Mouse (Mus musculus): ENCODE measurements around the gene Ccnb1ip1.
A peak's percentile ranks its signal among the peaks of the same experiment; 100 is the strongest.

Ccnb1ip1 gene

DNA sequence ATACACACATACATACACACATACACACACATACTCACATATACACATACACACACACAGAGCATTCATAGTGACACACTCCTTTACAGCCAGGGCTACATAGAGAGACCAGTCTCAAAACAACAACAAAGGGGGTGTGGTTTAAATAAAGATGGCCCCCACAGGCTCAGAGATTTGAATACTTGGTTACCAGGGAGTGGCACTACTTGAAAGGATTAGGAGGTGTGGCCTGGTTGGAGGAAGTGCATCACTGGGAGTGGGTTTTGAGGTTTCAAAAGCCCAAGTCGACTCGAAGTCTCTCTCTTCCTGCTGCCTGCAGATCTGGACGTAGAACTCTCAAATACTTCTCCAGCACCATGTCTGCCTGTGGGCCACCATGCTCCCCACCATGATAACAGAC, 25.4 kb downstream of the Ccnb1ip1 start:
- no peak for DNase-seq

- peak; percentile 20 for DNase-seq
Measured at GRCm38 (mm10) chr14:50771342-50771741, 36.2 kb downstream of the Ccnb1ip1 start.

DNA sequence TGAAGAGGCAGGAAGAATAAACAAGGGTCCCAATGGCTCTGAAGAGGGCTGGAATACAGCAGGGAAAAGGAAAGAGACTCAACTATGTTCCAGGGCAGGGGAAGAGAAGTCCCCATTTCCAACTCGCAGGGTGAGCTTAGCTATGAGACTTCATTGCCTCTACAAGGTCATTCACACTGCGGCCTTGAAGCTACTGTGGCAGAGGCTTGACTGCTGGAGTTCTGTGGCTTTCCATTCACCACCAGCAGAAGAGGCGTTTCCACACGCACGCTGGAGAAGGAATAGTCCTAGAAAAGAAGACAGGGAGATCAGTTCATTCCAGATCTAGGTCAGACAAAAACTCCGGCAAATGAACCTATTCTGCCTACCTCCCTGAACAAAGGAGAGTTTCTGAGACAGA, 41.8 kb downstream of the Ccnb1ip1 start:
- DNase-seq: no peak

DNA sequence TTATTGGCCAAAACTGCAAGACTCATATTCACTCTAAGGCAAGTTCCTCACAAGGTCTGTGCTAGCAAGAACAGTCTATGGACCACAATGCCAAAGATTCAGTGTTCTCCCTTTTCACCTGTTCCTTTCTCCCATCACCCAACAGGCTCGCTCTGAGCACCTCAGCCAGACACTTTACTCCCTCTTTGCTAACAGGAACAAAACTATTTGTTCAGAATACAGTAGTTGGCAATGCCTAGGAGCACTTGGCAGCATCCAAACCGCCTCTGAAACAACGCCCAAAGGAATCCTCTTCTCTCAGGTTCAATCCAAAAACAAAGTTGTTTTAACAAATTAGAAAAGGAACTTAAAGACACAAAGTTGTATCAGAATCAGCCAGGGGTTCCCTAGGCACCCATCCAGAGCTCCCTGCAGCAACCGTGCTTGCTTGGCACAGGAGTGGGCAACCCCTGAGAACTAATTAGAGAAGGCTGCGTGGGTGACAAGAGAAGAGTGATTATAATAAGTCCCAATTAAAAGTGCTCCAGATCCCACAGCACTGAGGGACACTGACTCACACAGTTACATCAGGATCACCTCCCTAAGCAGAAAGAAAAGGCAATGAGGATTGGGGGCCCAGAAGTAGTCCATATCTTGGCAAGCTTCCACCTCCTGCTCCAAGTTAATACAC, 49.0 kb downstream of the Ccnb1ip1 start:
- no peak for DNase-seq

GRCm38 (mm10) chr14:50744994-50745393, 62.5 kb downstream of the Ccnb1ip1 start, which contains the start of gene Olfr749:
Gene Olfr749 (minus strand): TSS chr14:50745094.
- DNase-seq: no peak

GRCm38 (mm10) chr14:50741584-50741983, 65.9 kb downstream of the Ccnb1ip1 start:
- DNase-seq: no peak

GRCm38 (mm10) chr14:50740334-50740733, 67.2 kb downstream of the Ccnb1ip1 start:
- DNase-seq: no peak

All from lung, postnatal 36 days (tissue).